Mouse (Mus musculus) heart, postnatal 0 days (tissue): Measurements from ENCODE around the gene Creld2. TPM values are rescaled to one million over a fixed set of nuclear protein-coding genes. Genes with fewer than 3 reads are reported as not detected.
A peak's percentile ranks its signal among the peaks of the same experiment; 100 is the strongest.

Experiments
- ATAC-seq: fragments of 200-750 bp; cut with Nextera tagmentation; 2 replicates; pipeline ENCODE4 v1.8.0; 2017; ENCODE audit warnings: low read depth, moderate number of reproducible peaks, moderate library complexity; ENCODE audit not compliant: insufficient read depth
- DNase-seq: peaks from one replicate; pipeline ENCODE4 v3.0.0-alpha.2; 2016; ENCODE audit warnings: low spot score
- H3K27ac ChIP-seq: fragments of 300-500 bp; sonication (generic); 2 replicates; pipeline ENCODE4 v1.5.1; 2014; ENCODE audit warnings: low read depth, mild to moderate bottlenecking
- H3K27me3 ChIP-seq: fragments of 300-500 bp; sonication (generic); 2 replicates; pipeline ENCODE4 v1.6.1; 2014; ENCODE audit warnings: low read length, mixed read lengths; ENCODE audit not compliant: control insufficient read depth, insufficient read depth
- H3K36me3 ChIP-seq: fragments of 300-500 bp; sonication (generic); replicated peaks from 2 replicates; pipeline ENCODE4 v1.6.1; 2014; ENCODE audit warnings: low read length, mixed read lengths; ENCODE audit not compliant: control insufficient read depth, insufficient read depth
- H3K4me1 ChIP-seq: fragments of 300-500 bp; sonication (generic); 2 replicates; pipeline ENCODE4 v1.6.1; 2014; ENCODE audit warnings: antibody characterized with exemption; ENCODE audit not compliant: control insufficient read depth, insufficient read depth
- H3K4me2 ChIP-seq: fragments of 300-500 bp; sonication (generic); 2 replicates; pipeline ENCODE4 v1.6.1; 2014; ENCODE audit warnings: low read depth, mild to moderate bottlenecking, low read length, moderate library complexity
- H3K4me3 ChIP-seq: fragments of 300-500 bp; sonication (generic); 2 replicates; pipeline ENCODE4 v1.5.1; 2014; ENCODE audit warnings: low read depth, low read length
- H3K9ac ChIP-seq: fragments of 300-500 bp; sonication (generic); replicated peaks from 2 replicates; pipeline ENCODE4 v1.6.1; 2014; ENCODE audit warnings: low read depth, low read length, mixed read lengths
- H3K9me3 ChIP-seq: fragments of 300-500 bp; sonication (generic); replicated peaks from 2 replicates; pipeline ENCODE4 v1.6.1; 2016; ENCODE audit warnings: low read length; ENCODE audit not compliant: control insufficient read depth
- CTCF ChIP-seq: IDR thresholded peaks from 2 replicates; pipeline ENCODE4 v1.5.1; 2016; ENCODE audit warnings: antibody characterized with exemption, control low read depth, low read depth
- EP300 ChIP-seq: IDR thresholded peaks from 2 replicates; pipeline ENCODE4 v1.6.1; 2016; ENCODE audit warnings: antibody characterized with exemption, low read depth
- WGBS: fragments of 180-500 bp; shearing (Covaris S2); extraction: QIAGEN DNeasy Blood & Tissue Kit; methylation state at CpG from one replicate; pipeline ENCODE4 v1.1.7; 2014; 5-methylcytosine and 5-hydroxymethylcytosine counted together
- polyA plus RNA-seq: library from polyadenylated mRNA; unstranded; fragments of >200 nt; fragmentation: Nextera tagmentation; extraction: Ambion mirVana; gene quantifications from 2 replicates; pipeline ENCODE4 v1.2.1, GENCODE M21; 2015
- total RNA-seq: library from RNA; depleted of rRNA; stranded (reverse); fragments of >200 nt; gene quantifications from 2 replicates; pipeline ENCODE4 v1.2.3, GENCODE M21; 2014; ENCODE audit warnings: low replicate concordance

The Creld2 gene
- total and polyA plus RNA-seq, 2 experiments from 2014 or later: 23.3 to 26.3 TPM

DNA sequence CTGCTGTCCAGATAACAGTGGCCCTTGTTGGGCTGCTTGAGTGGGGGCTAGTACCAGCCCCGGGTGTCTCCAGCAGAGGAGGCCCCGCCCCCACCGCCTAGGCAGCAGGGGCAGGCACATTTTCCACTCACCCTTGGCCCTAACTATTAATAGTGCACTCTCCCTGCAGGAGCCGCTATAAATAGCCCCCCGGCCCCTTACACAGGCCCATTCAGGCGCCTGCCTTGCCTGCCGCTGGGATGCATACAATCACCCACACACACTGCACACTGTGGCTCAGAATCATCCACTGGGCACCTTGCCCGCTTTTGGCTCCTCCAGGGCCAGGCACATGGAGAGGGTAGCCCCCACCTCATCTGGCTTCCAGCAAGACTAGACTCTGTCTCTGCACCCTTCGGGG lies 19.8 kb downstream of the Creld2 start:
- Histone ChIP-seq H3K9ac (peak overlapping the region; percentile 32; the same call in 1 of the 2 replicates), H3K27ac (peak overlapping the region; percentile 98), H3K27me3 (no peaks in the 10 kb centered on the region), H3K4me1 (peaks cover 37% of the 10 kb centered on the region), H3K36me3 (no peaks in the 10 kb centered on the region), H3K4me3 (no peak overlapping the region), H3K4me2 (peak overlapping the region; percentile 39), H3K9me3 (no peaks in the 10 kb centered on the region)
- ATAC-seq (peak; percentile 89), DNase-seq (peak; percentile 92)
- WGBS: 3% methylated on average over 9 of the region's 9 CpGs
- TF ChIP-seq CTCF (no peak), EP300 (peak; percentile 81; the same call in 1 of the 2 replicates)

DNA sequence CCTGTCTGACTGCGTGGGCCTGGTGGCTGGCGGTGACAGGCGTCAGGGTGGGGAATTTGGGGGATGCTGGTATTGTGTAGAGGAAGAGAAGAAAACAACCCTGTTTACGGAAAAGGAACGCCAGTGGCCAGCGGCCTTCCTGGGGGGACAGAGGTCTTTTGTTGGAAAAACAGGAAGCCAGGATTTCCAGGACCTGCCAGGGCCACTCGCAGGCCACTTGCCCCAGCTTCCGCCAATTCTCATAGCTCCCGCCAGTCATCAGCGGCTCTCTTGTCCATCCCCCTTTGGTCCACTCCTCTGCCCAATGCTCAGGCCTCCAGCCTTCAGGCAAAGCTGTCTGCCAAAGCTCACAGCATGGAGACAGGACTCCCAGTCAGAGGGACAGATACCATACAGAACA lies 20.7 kb downstream of the Creld2 start:
- Histone ChIP-seq H3K4me2 (0 out of 2 replicates have a peak overlapping the region, but pooled peaks have one; percentile 39), H3K27me3 (no peaks in the 10 kb centered on the region), H3K9ac (peak overlapping the region; percentile 32; the same call in 1 of the 2 replicates), H3K36me3 (no peaks in the 10 kb centered on the region), H3K4me1 (peaks cover 37% of the 10 kb centered on the region), H3K27ac (peak overlapping the region; percentile 98), H3K4me3 (no peak overlapping the region), H3K9me3 (no peaks in the 10 kb centered on the region)
- TF ChIP-seq EP300: peak; percentile 88; the same call in 1 of the 2 replicates
- no peak for TF ChIP-seq CTCF
- DNase-seq (peak; percentile 71), ATAC-seq (peak; percentile 6)
- 32% methylated on average over 10 of the region's 10 CpGs for WGBS

DNA sequence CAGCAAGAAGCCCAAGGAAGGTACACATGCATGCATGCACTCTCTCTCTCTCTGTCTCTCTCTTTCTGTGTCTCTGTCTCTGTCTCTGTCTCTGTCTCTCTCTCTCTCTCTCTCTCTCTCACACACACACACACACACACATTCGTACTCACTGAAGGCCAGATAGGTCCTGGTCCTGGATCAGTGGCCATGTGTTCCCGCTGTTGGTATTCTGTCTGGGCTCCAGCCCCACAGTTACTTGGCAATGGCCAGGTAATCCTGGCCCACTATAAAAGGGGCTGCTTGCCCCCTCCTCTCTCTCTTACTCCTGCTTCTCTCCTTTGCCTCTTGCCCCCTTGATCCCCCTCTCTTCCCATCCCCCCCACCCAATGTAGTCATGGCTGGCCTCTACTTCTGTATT lies 21.7 kb downstream of the Creld2 start:
- no peak for ATAC-seq
- no peak for TF ChIP-seq CTCF
- no peak for TF ChIP-seq EP300
- no peaks in the 10 kb centered on the region for H3K36me3 ChIP-seq
- no peaks in the 10 kb centered on the region for H3K9me3 ChIP-seq
- no peak overlapping the region for H3K4me3 ChIP-seq
- H3K4me2 ChIP-seq: no peak overlapping the region
- H3K27me3 ChIP-seq: no peaks in the 10 kb centered on the region
- peaks cover 37% of the 10 kb centered on the region for H3K4me1 ChIP-seq
- no peak for DNase-seq
- no peak overlapping the region for H3K9ac ChIP-seq
- WGBS: 81% methylated on average over 2 of the region's 2 CpGs
- no peak overlapping the region for H3K27ac ChIP-seq

DNA sequence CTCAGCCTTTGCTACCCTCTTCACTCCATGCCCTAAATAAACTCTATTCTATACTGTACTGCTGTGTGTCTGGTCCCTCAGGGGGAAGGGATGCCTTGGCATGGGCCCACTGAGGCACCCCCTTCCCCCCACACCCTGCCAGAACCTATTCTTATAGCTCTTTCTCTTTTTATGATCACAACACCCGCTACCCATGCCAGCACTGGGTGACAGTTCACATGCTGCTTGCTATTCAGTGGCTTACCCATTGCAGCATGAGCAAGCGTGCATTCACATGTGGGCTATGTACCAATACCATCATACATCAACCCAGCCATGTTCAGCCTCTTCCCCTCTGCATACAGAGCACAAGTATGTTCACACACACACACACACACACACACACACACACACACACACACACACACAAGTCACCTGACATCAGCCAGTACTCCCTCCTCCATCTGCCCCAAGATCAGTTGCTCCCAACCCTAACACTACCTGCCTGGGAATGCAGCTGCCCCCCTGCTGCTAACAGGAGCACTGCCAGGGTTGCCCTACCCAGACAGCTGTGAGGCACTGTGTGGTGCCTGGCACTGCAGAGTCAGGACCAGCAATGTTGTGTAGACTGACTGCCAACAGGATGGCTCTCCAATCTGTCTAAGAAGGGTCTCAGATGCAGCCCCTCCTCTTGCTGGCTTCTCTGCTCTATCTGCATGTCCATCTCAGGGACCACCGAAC lies 22.3 kb downstream of the Creld2 start:
- H3K36me3 ChIP-seq: no peaks in the 10 kb centered on the region
- peaks cover 34% of the 10 kb centered on the region for H3K4me1 ChIP-seq
- H3K9me3 ChIP-seq: no peaks in the 10 kb centered on the region
- no peak for TF ChIP-seq CTCF
- no peak for TF ChIP-seq EP300
- DNase-seq (no peak), ATAC-seq (no peak)
- H3K27ac ChIP-seq: no peak overlapping the region
- WGBS: 74% methylated on average over 3 of the region's 3 CpGs
- no peak overlapping the region for H3K9ac ChIP-seq
- no peak overlapping the region for H3K4me2 ChIP-seq
- H3K4me3 ChIP-seq: no peak overlapping the region
- no peaks in the 10 kb centered on the region for H3K27me3 ChIP-seq

DNA sequence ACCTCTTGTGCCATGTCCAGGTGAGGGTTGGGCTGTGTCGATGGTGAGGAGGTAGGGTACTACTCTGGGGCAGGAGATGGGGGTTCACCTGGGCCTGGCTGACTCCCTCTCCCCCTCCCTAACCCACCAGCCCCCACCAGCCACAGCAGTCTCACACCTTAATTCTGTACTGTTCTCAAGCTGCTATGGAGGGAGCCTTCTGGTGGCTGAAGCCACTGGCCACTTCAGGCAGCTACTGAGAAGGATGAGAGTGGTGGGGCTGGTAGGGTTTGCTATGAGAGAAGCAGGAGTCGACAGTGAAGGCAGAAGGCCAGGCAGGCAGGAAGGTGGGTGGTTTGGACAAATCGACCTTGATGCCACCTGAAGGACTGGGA lies 22.8 kb downstream of the Creld2 start:
- ATAC-seq: no peak

More for the DNA sequence above, 22.8 kb downstream of the Creld2 start:
- DNase-seq: no peak
- Histone ChIP-seq H3K4me3 (no peak overlapping the region), H3K36me3 (no peaks in the 10 kb centered on the region), H3K9ac (no peak overlapping the region), H3K4me1 (peaks cover 28% of the 10 kb centered on the region), H3K4me2 (no peak overlapping the region), H3K9me3 (no peaks in the 10 kb centered on the region), H3K27me3 (no peaks in the 10 kb centered on the region), H3K27ac (no peak overlapping the region)
- no peak for TF ChIP-seq EP300
- TF ChIP-seq CTCF: no peak
- 62% methylated on average over 3 of the region's 3 CpGs for whole genome bisulfite sequencing
